Mouse (Mus musculus): ENCODE results near the gene Lpar3. TPM values are rescaled to one million over a fixed set of nuclear protein-coding genes. Genes with fewer than 3 reads are reported as not detected.

Lpar3 gene
- polyA plus RNA-seq, 1 experiment from 2014 or later: 5.0 TPM

DNA sequence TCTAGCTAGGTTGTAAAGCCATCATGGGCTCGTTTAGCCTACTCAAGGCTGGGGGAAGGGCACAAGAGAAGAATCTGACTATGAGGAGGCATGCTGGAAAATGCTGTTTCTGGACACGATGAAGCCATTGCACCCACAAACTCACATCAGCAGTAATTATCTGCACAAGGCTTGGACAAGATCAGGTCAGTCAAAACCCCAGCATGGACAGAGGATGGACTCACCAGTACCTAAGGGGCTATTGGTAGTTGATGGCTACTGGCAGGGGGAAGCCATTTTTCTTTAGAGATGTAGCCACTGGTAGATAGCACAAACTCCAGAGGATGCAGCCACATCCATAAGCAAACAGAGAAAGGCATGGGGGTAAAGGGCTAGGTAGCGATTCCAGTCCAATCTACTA lies 81.7 kb downstream of the Lpar3 start:
- ATAC-seq (ENCODE audit: low read depth): no peak
- Histone ChIP-seq H3K27ac (replicated peaks; ENCODE audit: low read depth, low read length) (no peak overlapping the region), H3K4me1 (ENCODE audit: control insufficient read depth, insufficient read depth, low read length) (no peaks in the 10 kb centered on the region), H3K4me3 (ENCODE audit: low read depth, low read length) (no peak overlapping the region), H3K36me3 (ENCODE audit: control insufficient read depth, insufficient read depth, low read length) (no peaks in the 10 kb centered on the region), H3K9ac (ENCODE audit: low read depth, low read length) (no peak overlapping the region), H3K27me3 (replicated peaks; ENCODE audit: control insufficient read depth, insufficient read depth, low read length) (no peaks in the 10 kb centered on the region), H3K4me2 (ENCODE audit: low read depth, low read length) (no peak overlapping the region), H3K9me3 (ENCODE audit: control insufficient read depth, low read length) (no peaks in the 10 kb centered on the region)
- 79% methylated on average over 3 of the region's 3 CpGs for WGBS
- no peak for DNase-seq (ENCODE audit: low spot score)

DNA sequence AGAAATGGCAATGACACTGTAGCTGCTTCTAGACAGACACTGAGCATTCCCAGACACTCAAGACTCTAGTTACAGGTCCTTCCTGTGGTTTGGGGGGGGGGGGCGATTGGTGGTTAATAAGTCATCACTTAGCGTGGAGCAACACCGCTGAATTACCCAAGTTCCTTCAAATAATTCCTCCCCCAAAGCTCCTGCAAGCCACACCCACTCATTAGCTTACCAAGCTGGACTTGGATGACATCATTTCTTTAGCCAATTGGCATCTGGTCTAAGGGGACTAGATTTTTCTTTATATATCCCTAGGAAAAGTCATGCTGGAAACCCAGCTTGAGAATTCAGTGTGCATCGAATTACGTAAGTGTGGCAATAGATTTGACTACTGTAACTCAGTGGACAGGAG lies 82.4 kb downstream of the Lpar3 start:
- no peak for ATAC-seq (ENCODE audit: low read depth)
- Histone ChIP-seq H3K36me3 (ENCODE audit: control insufficient read depth, insufficient read depth, low read length) (no peaks in the 10 kb centered on the region), H3K27me3 (replicated peaks; ENCODE audit: control insufficient read depth, insufficient read depth, low read length) (no peaks in the 10 kb centered on the region), H3K9me3 (ENCODE audit: control insufficient read depth, low read length) (no peaks in the 10 kb centered on the region), H3K4me1 (ENCODE audit: control insufficient read depth, insufficient read depth, low read length) (no peaks in the 10 kb centered on the region), H3K9ac (ENCODE audit: low read depth, low read length) (no peak overlapping the region), H3K27ac (replicated peaks; ENCODE audit: low read depth, low read length) (no peak overlapping the region), H3K4me2 (ENCODE audit: low read depth, low read length) (no peak overlapping the region), H3K4me3 (ENCODE audit: low read depth, low read length) (no peak overlapping the region)
- DNase-seq (ENCODE audit: low spot score): no peak
- 77% methylated on average over 5 of the region's 5 CpGs for WGBS

DNA sequence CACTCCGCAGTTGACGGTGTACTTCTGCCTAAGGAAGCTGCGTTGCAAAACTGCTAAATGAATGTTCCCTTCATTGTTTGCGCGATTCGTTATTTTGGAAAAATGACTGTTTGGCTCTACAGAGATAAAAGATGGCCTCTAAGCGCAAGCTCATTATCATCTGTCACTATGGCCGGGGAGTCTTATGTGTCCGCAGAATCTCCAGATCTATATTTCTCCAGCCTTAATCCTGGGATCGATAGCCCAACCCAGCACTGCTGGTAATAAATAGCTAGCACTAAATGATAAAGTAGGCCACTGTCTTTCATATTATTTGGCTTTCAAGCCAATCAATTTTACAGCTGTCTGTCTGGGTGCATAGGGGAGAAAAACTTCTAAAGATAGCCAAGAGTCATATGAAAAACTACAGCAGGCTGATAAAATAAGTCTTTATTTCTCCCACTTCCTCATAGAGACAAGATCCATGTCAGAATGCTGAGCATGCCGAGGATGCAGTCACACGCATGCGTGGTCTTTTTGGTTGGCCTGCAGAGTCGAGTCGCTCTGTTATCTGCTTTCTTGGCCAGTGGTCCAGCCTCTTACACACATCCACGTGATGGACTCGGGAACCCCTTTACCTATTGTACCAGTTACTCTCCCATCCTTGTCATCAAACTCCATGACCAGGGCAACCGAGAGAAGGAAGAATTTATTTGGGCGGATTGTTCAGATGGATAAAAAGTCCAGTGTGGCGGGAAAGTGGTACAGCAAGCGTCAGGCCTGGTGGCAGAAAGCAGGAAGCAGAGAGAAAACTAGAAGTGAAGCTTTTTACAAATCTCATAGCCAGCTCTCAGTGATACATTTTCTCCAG lies 84.0 kb downstream of the Lpar3 start:
- H3K9me3 ChIP-seq (ENCODE audit: control insufficient read depth, low read length): no peaks in the 10 kb centered on the region
- ATAC-seq (ENCODE audit: low read depth) (no peak), DNase-seq (ENCODE audit: low spot score) (no peak)
- WGBS: 90% methylated on average over 21 of the region's 21 CpGs
- H3K36me3 ChIP-seq (ENCODE audit: control insufficient read depth, insufficient read depth, low read length): no peaks in the 10 kb centered on the region
- no peak overlapping the region for H3K27ac ChIP-seq (replicated peaks; ENCODE audit: low read depth, low read length)
- no peak overlapping the region for H3K4me3 ChIP-seq (ENCODE audit: low read depth, low read length)
- H3K9ac ChIP-seq (ENCODE audit: low read depth, low read length): no peak overlapping the region
- H3K4me2 ChIP-seq (ENCODE audit: low read depth, low read length): no peak overlapping the region
- H3K27me3 ChIP-seq (replicated peaks; ENCODE audit: control insufficient read depth, insufficient read depth, low read length): no peaks in the 10 kb centered on the region
- no peaks in the 10 kb centered on the region for H3K4me1 ChIP-seq (ENCODE audit: control insufficient read depth, insufficient read depth, low read length)

DNA sequence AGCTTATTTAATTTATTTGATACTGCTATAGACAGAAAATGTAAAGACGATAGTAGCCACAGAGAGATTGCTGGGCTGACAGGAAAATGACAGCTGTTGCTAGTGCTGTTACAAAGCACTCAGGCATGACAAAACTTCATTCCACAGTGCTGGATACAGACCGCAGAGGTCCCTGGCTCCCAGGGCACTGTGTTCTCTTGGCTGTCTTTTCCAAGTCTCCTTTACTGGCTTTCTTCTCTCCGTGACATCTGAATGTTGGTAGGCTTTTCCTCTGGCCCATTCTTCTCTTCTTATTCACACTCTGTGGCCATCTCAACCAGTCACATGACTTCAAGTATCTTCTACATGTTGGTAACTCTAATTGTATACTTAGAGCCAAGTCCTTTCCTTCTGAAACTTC lies 86.6 kb downstream of the Lpar3 start:
- H3K9ac ChIP-seq (ENCODE audit: low read depth, low read length): no peak overlapping the region
- no peak overlapping the region for H3K4me2 ChIP-seq (ENCODE audit: low read depth, low read length)
- DNase-seq (ENCODE audit: low spot score) (peak; percentile 46), ATAC-seq (ENCODE audit: low read depth) (no peak)
- WGBS: 41% methylated on average over 3 of the region's 3 CpGs
- no peaks in the 10 kb centered on the region for H3K9me3 ChIP-seq (ENCODE audit: control insufficient read depth, low read length)
- H3K27ac ChIP-seq (replicated peaks; ENCODE audit: low read depth, low read length): no peak overlapping the region
- peaks cover 7% of the 10 kb centered on the region for H3K4me1 ChIP-seq (ENCODE audit: control insufficient read depth, insufficient read depth, low read length)
- no peaks in the 10 kb centered on the region for H3K36me3 ChIP-seq (ENCODE audit: control insufficient read depth, insufficient read depth, low read length)
- no peak overlapping the region for H3K4me3 ChIP-seq (ENCODE audit: low read depth, low read length)
- H3K27me3 ChIP-seq (replicated peaks; ENCODE audit: control insufficient read depth, insufficient read depth, low read length): no peaks in the 10 kb centered on the region

DNA sequence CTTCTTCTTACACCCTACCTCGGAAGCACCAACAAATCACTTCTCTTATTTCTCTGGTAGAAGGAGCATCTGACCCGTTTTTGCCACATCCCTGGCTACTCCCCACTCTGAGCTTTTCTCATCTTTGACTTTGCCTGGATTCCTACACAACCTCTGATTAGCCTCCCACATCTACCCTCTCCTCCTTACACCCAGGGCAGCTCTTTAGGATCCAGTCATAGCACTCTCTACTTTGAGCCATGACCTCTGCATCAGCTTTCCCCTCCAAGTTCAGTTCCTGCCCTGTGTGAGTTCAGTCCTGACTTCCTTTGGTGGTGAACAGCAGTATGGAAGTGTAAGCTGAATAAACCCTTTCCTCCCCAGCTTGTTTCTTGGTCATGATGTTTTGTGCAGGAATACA lies 87.1 kb downstream of the Lpar3 start:
- no peak overlapping the region for H3K9ac ChIP-seq (ENCODE audit: low read depth, low read length)
- H3K9me3 ChIP-seq (ENCODE audit: control insufficient read depth, low read length): no peaks in the 10 kb centered on the region
- no peaks in the 10 kb centered on the region for H3K36me3 ChIP-seq (ENCODE audit: control insufficient read depth, insufficient read depth, low read length)
- WGBS: 50% methylated on average over 2 of the region's 2 CpGs
- no peak overlapping the region for H3K4me3 ChIP-seq (ENCODE audit: low read depth, low read length)
- no peak for ATAC-seq (ENCODE audit: low read depth)
- H3K27me3 ChIP-seq (replicated peaks; ENCODE audit: control insufficient read depth, insufficient read depth, low read length): no peaks in the 10 kb centered on the region
- H3K4me1 ChIP-seq (ENCODE audit: control insufficient read depth, insufficient read depth, low read length): peaks cover 7% of the 10 kb centered on the region
- no peak for DNase-seq (ENCODE audit: low spot score)
- no peak overlapping the region for H3K27ac ChIP-seq (replicated peaks; ENCODE audit: low read depth, low read length)
- no peak overlapping the region for H3K4me2 ChIP-seq (ENCODE audit: low read depth, low read length)

DNA sequence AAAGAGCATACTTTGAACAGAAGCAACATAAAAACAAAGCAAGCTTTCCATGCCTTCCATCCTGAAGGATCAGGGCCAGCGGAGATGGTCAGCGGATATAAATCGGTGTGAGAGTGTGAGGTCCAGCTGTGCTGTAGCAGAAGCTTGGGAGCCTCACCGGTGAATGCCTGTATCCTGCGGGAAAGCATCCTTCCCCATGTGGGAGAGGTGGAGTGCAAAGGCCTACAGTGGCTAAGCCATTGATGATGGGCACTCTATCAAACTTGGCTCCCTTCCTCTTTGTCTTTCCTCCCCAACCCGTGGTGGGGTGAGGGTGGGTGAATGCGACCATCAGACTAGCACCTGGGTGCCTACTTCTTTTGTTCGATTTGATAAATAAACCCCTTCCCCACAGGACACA lies 88.8 kb downstream of the Lpar3 start:
- ATAC-seq (ENCODE audit: low read depth): no peak
- Histone ChIP-seq H3K4me3 (ENCODE audit: low read depth, low read length) (no peak overlapping the region), H3K9ac (ENCODE audit: low read depth, low read length) (no peak overlapping the region), H3K9me3 (ENCODE audit: control insufficient read depth, low read length) (no peaks in the 10 kb centered on the region), H3K4me2 (ENCODE audit: low read depth, low read length) (no peak overlapping the region), H3K27me3 (replicated peaks; ENCODE audit: control insufficient read depth, insufficient read depth, low read length) (no peaks in the 10 kb centered on the region), H3K4me1 (ENCODE audit: control insufficient read depth, insufficient read depth, low read length) (peaks cover 7% of the 10 kb centered on the region), H3K36me3 (ENCODE audit: control insufficient read depth, insufficient read depth, low read length) (no peaks in the 10 kb centered on the region), H3K27ac (replicated peaks; ENCODE audit: low read depth, low read length) (no peak overlapping the region)
- no peak for DNase-seq (ENCODE audit: low spot score)
- WGBS: 80% methylated on average over 8 of the region's 8 CpGs

DNA sequence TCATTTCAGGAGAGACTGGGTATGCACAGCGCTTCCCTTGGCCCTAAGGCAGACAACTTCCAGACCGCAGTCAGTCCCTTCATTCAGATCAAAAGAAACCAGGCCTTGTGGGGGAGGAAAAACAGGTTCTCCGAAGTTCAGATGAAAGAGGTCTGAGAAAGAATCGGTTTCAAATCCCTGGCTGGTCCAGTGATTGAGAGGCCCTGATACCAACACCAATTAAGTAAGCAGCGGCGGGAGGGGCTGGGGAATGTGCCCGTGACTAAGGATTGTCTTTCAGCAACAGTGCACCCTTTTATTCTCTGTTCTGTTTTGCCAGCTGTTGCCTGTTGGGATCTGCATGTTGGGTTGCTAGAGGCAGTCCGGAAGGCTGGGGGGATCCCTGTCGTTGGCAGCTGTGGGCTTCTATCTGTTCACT lies 90.4 kb downstream of the Lpar3 start:
- 9% methylated on average over 9 of the region's 9 CpGs for WGBS
- H3K4me2 ChIP-seq (ENCODE audit: low read depth, low read length): no peak overlapping the region; the same call in 1 of the 2 replicates
- no peak overlapping the region for H3K4me3 ChIP-seq (ENCODE audit: low read depth, low read length)
- H3K27ac ChIP-seq (replicated peaks; ENCODE audit: low read depth, low read length): no peak overlapping the region
- no peaks in the 10 kb centered on the region for H3K36me3 ChIP-seq (ENCODE audit: control insufficient read depth, insufficient read depth, low read length)
- DNase-seq (ENCODE audit: low spot score) (peak; percentile 91), ATAC-seq (ENCODE audit: low read depth) (peak; percentile 89)
- no peaks in the 10 kb centered on the region for H3K9me3 ChIP-seq (ENCODE audit: control insufficient read depth, low read length)
- peaks cover 7% of the 10 kb centered on the region for H3K4me1 ChIP-seq (ENCODE audit: control insufficient read depth, insufficient read depth, low read length)
- no peak overlapping the region for H3K9ac ChIP-seq (ENCODE audit: low read depth, low read length)
- H3K27me3 ChIP-seq (replicated peaks; ENCODE audit: control insufficient read depth, insufficient read depth, low read length): no peaks in the 10 kb centered on the region

DNA sequence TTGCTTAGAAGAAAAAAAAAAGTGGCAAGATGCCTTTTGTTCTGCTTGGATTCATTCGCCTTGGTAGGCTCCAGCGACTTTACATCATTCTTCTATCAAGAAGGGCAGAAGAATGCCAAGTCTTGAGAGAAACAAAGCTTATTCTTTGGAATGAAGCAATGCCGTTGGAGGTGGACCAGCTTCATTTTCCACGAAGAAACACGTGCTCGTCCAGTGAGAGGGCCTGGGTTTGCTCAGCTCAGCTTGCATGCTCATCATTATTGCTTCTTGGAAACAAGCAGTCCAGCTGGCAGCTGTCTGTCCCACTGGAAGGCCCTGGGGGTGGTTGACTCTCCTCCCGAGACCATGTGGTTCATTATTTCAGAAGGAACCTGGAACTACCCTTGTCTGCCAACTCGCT lies 94.7 kb downstream of the Lpar3 start:
- no peaks in the 10 kb centered on the region for H3K9me3 ChIP-seq (ENCODE audit: control insufficient read depth, low read length)
- H3K36me3 ChIP-seq (ENCODE audit: control insufficient read depth, insufficient read depth, low read length): no peaks in the 10 kb centered on the region
- H3K27ac ChIP-seq (replicated peaks; ENCODE audit: low read depth, low read length): no peak overlapping the region
- H3K9ac ChIP-seq (ENCODE audit: low read depth, low read length): no peak overlapping the region
- peaks cover 11% of the 10 kb centered on the region for H3K4me1 ChIP-seq (ENCODE audit: control insufficient read depth, insufficient read depth, low read length)
- DNase-seq (ENCODE audit: low spot score): peak; percentile 26
- 70% methylated on average over 8 of the region's 8 CpGs for WGBS
- no peak for ATAC-seq (ENCODE audit: low read depth)
- H3K27me3 ChIP-seq (replicated peaks; ENCODE audit: control insufficient read depth, insufficient read depth, low read length): no peaks in the 10 kb centered on the region
- H3K4me2 ChIP-seq (ENCODE audit: low read depth, low read length): no peak overlapping the region
- no peak overlapping the region for H3K4me3 ChIP-seq (ENCODE audit: low read depth, low read length)

DNA sequence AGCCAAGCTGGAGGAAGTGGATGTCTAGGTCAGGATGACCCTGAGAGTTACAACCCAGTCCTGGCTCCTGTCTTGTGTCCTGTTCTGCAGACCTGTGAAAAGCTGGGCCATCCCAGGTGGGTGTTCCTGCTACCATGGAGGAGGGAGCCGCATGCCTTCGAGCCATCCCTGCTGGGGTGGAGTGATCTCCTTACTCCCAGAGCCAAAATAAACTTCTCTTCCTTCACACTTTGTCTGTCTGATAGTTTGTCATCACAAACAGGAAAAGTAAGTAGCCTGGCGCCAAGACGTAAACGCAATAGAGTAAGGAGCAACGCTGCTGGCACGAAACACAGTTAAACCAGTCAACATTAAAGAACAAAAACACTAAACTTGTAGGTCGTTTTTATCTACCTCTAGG lies 95.5 kb downstream of the Lpar3 start:
- Histone ChIP-seq H3K4me3 (ENCODE audit: low read depth, low read length) (no peak overlapping the region), H3K27me3 (replicated peaks; ENCODE audit: control insufficient read depth, insufficient read depth, low read length) (no peaks in the 10 kb centered on the region), H3K4me1 (ENCODE audit: control insufficient read depth, insufficient read depth, low read length) (peaks cover 7% of the 10 kb centered on the region), H3K4me2 (ENCODE audit: low read depth, low read length) (no peak overlapping the region), H3K9ac (ENCODE audit: low read depth, low read length) (no peak overlapping the region), H3K27ac (replicated peaks; ENCODE audit: low read depth, low read length) (no peak overlapping the region), H3K36me3 (ENCODE audit: control insufficient read depth, insufficient read depth, low read length) (no peaks in the 10 kb centered on the region), H3K9me3 (ENCODE audit: control insufficient read depth, low read length) (no peaks in the 10 kb centered on the region)
- ATAC-seq (ENCODE audit: low read depth): no peak
- WGBS: 82% methylated on average over 8 of the region's 8 CpGs
- no peak for DNase-seq (ENCODE audit: low spot score)
